Comparison of ENCODE assay signal across 25 mouse cellular contexts in the genomic region with DNA sequence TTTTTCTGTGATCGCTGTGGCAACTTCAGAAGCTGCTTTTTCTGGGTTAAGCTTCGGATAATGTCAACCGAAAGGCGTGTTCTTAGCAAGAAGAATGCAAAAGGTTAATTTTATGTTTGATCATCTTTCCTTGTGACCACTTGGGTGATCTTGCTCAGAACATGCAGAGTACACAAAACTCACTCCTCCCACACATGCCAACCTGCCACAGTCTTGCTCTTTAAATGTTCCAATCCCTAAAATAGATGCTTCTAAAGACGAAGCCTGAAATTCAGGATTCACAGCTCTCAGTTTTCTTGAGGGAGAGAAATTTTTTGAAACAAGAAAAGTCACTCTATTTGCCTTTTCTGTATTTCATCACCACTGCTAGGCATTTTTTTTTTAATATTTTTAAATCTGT.
DNase-seq lines count a peak whose midpoint lies in the region; ATAC-seq and TF ChIP-seq lines count a peak whose summit lies in the region.
"Had no signal": no experiment of that assay in that cellular context is flagged by ENCODE, and none has a peak within 500 bp of the region (broad histone marks: within the 10 kb centered on the region; RNA-seq: fewer than 3 reads in every experiment).

No protein-coding gene starts in this region.

- ATAC-seq in monocyte, adult 5-6 weeks (replicated peaks; ENCODE audit: insufficient number of reproducible peaks, low FRiP score, low TSS enrichment, poor library complexity, severe bottlenecking) = no peak
- no peak for ATAC-seq in megakaryocyte progenitor cell, adult 5-6 weeks (replicated peaks; ENCODE audit: poor library complexity)
- ATAC-seq: CD4-positive, CD25-positive, alpha-beta regulatory T cell, adult 4 months; forebrain, postnatal 0 days; intestine, embryonic 15.5 days; liver, postnatal 0 days; lung, postnatal 0 days; midbrain, embryonic 16.5 days had no signal

- no peak for TF ChIP-seq CTCF in left cerebral cortex, adult 2 months (IDR thresholded peaks at IDR 0.05)

- H3K27ac ChIP-seq in left cerebral cortex, adult 2 months = peak overlapping the region; percentile 83
- H3K27ac ChIP-seq: heart, embryonic 10.5 days; hindbrain, embryonic 15.5 days; intestine, embryonic 15.5 days; limb, embryonic 12.5 days; macrophage; midbrain, embryonic 10.5 days had no signal

- intact Hi-C loops in left cerebral cortex, adult 2 months (cut with DNase I) = loop anchor here (1.0 to 5.0 kb wide), 3 partner anchors 61 to 210 kb away; a partner anchor contains a TSS

- DNase-seq in layer of hippocampus, adult 11-12 months (ENCODE audit: low spot score) = peak; percentile 27
- DNase-seq in layer of hippocampus, postnatal 25 days (ENCODE audit: extremely low spot score in 1 of 2, low spot score in 1 of 2) = no peak
- peak; percentile 90 for DNase-seq in brain, adult 2 months (ENCODE audit: low read depth, low spot score)
- DNase-seq in left cerebral cortex, adult 2 months (ENCODE audit: extremely low spot score in 1 of 2, low spot score in 2 of 2) = peak in 1 of 2 experiments; percentile 37
- DNase-seq in right cerebral cortex, postnatal 10 days (ENCODE audit: low spot score in 2 of 2) = peak; percentile 38 to 64
- no peak for DNase-seq in retina, embryonic 14.5 days (ENCODE audit: low spot score)
- DNase-seq: adrenal gland, postnatal 14 days; cerebellum, adult 8-10 months; forebrain, postnatal 0 days; heart, postnatal 4 days; kidney, adult 8-10 months; kidney, postnatal 10 days; liver, postnatal 0 days; thymus, postnatal 14 days had no signal

- H3K4me3 ChIP-seq in left cerebral cortex, adult 2 months = no peak overlapping the region
- H3K4me3 ChIP-seq: heart, embryonic 10.5 days; hindbrain, embryonic 15.5 days; intestine, embryonic 15.5 days; limb, embryonic 12.5 days; midbrain, embryonic 10.5 days had no signal

Comparison
In these comparisons a context has a peak if more than half of its experiments do, and no peak if none do; other contexts are left out.
1. DNase-seq: peak in layer of hippocampus, adult 11-12 months (single experiment), brain, adult 2 months (single experiment) and right cerebral cortex, postnatal 10 days (2 of 2); none in layer of hippocampus, postnatal 25 days (0 of 2) and retina, embryonic 14.5 days (single experiment).